Mouse (Mus musculus) liver, postnatal 0 days (tissue): ENCODE results near the gene Cutc.

Experiments
- CTCF ChIP-seq: sonication (generic); IDR thresholded peaks from 2 replicates; pipeline ENCODE4 v1.5.1; 2016; ENCODE audit warnings: antibody characterized with exemption, low read depth
- EP300 ChIP-seq: IDR thresholded peaks from 2 replicates; pipeline ENCODE4 v1.6.1; 2016; ENCODE audit warnings: antibody characterized with exemption, low read depth, mild to moderate bottlenecking

DNA sequence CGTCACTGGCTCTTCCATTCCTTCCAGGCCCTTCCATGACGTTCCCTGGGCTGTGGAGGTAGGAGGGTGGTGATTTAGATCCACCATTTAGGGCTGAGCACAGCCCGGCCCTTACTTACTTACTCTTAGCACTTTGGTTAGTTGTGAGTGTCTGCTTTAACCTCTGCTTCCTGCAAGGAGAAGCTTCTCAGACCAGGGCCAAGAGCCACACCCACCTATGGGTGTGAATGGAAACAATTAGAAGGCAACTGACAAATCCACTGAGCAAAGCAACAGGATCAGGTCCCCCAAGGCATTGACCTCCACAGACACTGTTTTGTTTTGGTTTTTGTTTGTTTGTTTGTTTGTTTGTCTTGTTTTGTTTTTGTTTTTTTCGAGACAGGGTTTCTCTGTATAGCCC lies 56.5 kb downstream of the Cutc start:
- TF ChIP-seq CTCF (no peak), EP300 (no peak)
